Mouse (Mus musculus) kidney, postnatal 0 days (tissue): ENCODE data around the gene Rcor1. TPM values are rescaled to one million over a fixed set of nuclear protein-coding genes. Genes with fewer than 3 reads are reported as not detected.

Source experiments
- ATAC-seq: fragments of 200-750 bp; cut with Nextera tagmentation; replicated peaks from 2 replicates; pipeline ENCODE4 v1.8.0; 2017; ENCODE audit warnings: low read depth, moderate number of reproducible peaks, moderate TSS enrichment, moderate library complexity; ENCODE audit not compliant: low FRiP score
- DNase-seq: peaks from one replicate; pipeline ENCODE4 v3.0.0-alpha.2; 2016; ENCODE audit warnings: low spot score
- H3K27ac ChIP-seq: fragments of 300-500 bp; sonication (generic); 2 replicates; pipeline ENCODE4 v1.5.1; 2014; ENCODE audit warnings: mild to moderate bottlenecking
- H3K27me3 ChIP-seq: fragments of 300-500 bp; sonication (generic); 2 replicates; pipeline ENCODE4 v1.6.1; 2014; ENCODE audit warnings: low read length, mixed read lengths; ENCODE audit not compliant: insufficient read depth
- H3K36me3 ChIP-seq: fragments of 300-500 bp; sonication (generic); 2 replicates; pipeline ENCODE4 v1.6.1; 2014; ENCODE audit warnings: low read length, mixed read lengths; ENCODE audit not compliant: insufficient read depth
- H3K4me1 ChIP-seq: fragments of 300-500 bp; sonication (generic); replicated peaks from 2 replicates; pipeline ENCODE4 v1.6.1; 2014; ENCODE audit warnings: antibody characterized with exemption, low read length, mixed read lengths; ENCODE audit not compliant: insufficient read depth
- H3K4me2 ChIP-seq: fragments of 300-500 bp; sonication (generic); 2 replicates; pipeline ENCODE4 v1.6.1; 2014; ENCODE audit warnings: mild to moderate bottlenecking, low read length, moderate library complexity, mixed read lengths
- H3K4me3 ChIP-seq: fragments of 300-500 bp; sonication (generic); replicated peaks from 2 replicates; pipeline ENCODE4 v1.5.1; 2014; ENCODE audit warnings: low read depth, low read length
- H3K9ac ChIP-seq: fragments of 300-500 bp; sonication (generic); 2 replicates; pipeline ENCODE4 v1.6.1; 2014; ENCODE audit warnings: low read depth, low read length
- H3K9me3 ChIP-seq: fragments of 300-500 bp; sonication (generic); replicated peaks from 2 replicates; pipeline ENCODE4 v1.6.1; 2016; ENCODE audit warnings: low read length, inconsistent platforms, mixed read lengths
- CTCF ChIP-seq: IDR thresholded peaks from 2 replicates; pipeline ENCODE4 v1.5.1; 2016; ENCODE audit warnings: antibody characterized with exemption, low read depth, mild to moderate bottlenecking, moderate library complexity
- WGBS: fragments of 180-500 bp; shearing (Covaris S2); extraction: QIAGEN DNeasy Blood & Tissue Kit; methylation state at CpG from one replicate; pipeline ENCODE4 v1.1.7; 2014; 5-methylcytosine and 5-hydroxymethylcytosine counted together
- polyA plus RNA-seq: library from polyadenylated mRNA; unstranded; fragments of >200 nt; fragmentation: Nextera tagmentation; extraction: Ambion mirVana; gene quantifications from 2 replicates; pipeline ENCODE4 v1.2.1, GENCODE M21; 2015

Gene Rcor1
- polyA plus RNA-seq, 1 experiment from 2014 or later = 10.1 TPM

- Histone ChIP-seq H3K9me3 (no peaks in the 10 kb centered on the region), H3K27me3 (no peaks in the 10 kb centered on the region), H3K36me3 (0 out of 2 replicates have a peak, but pooled peaks cover 4% of the 10 kb centered on the region), H3K4me2 (no peak overlapping the region), H3K4me3 (no peak overlapping the region), H3K27ac (peak overlapping the region; percentile 8; the same call in 1 of the 2 replicates), H3K9ac (no peak overlapping the region), H3K4me1 (peaks cover 2% of the 10 kb centered on the region; the same call in 1 of the 2 replicates)
- DNase-seq = peak; percentile 43
- WGBS = 44% methylated on average over 7 of the region's 7 CpGs
- TF ChIP-seq CTCF = no peak
- peak; percentile 62; the same call in 1 of the 2 replicates for ATAC-seq
Observed at GRCm38 (mm10) chr12:111089145-111089544, 50.0 kb downstream of the Rcor1 start.

- ATAC-seq = no peak
- Histone ChIP-seq H3K4me2 (no peak overlapping the region), H3K4me1 (peaks cover 2% of the 10 kb centered on the region; the same call in 1 of the 2 replicates), H3K27me3 (no peaks in the 10 kb centered on the region), H3K4me3 (no peak overlapping the region), H3K36me3 (no peaks in the 10 kb centered on the region), H3K9me3 (no peaks in the 10 kb centered on the region), H3K9ac (no peak overlapping the region), H3K27ac (no peak overlapping the region)
- no peak for TF ChIP-seq CTCF
- no peak for DNase-seq
Observed at GRCm38 (mm10) chr12:111090801-111091200, 51.6 kb downstream of the Rcor1 start.

GRCm38 (mm10) chr12:111091981-111092380 is 52.8 kb downstream of the Rcor1 start:
- no peaks in the 10 kb centered on the region for H3K27me3 ChIP-seq
- ATAC-seq (no peak), DNase-seq (no peak)
- peaks cover under 1% of the 10 kb centered on the region; the same call in 1 of the 2 replicates for H3K36me3 ChIP-seq
- H3K9me3 ChIP-seq = no peaks in the 10 kb centered on the region
- H3K4me1 ChIP-seq = peaks cover 2% of the 10 kb centered on the region; the same call in 1 of the 2 replicates
- peak overlapping the region; percentile 40; the same call in 1 of the 2 replicates for H3K27ac ChIP-seq
- H3K4me2 ChIP-seq = no peak overlapping the region
- TF ChIP-seq CTCF = no peak
- H3K4me3 ChIP-seq = no peak overlapping the region
- no peak overlapping the region for H3K9ac ChIP-seq
- 79% methylated on average over 10 of the region's 10 CpGs for WGBS

GRCm38 (mm10) chr12:111094073-111094472 is 54.9 kb downstream of the Rcor1 start:
- H3K9me3 ChIP-seq = no peaks in the 10 kb centered on the region
- no peak for TF ChIP-seq CTCF
- H3K36me3 ChIP-seq = peaks cover 4% of the 10 kb centered on the region; the same call in 1 of the 2 replicates
- no peak for ATAC-seq
- DNase-seq = peak; percentile 65
- no peaks in the 10 kb centered on the region; the same call in 1 of the 2 replicates for H3K4me1 ChIP-seq
- 52% methylated on average over 5 of the region's 5 CpGs for WGBS
- no peak overlapping the region for H3K9ac ChIP-seq
- no peaks in the 10 kb centered on the region for H3K27me3 ChIP-seq
- H3K4me2 ChIP-seq = no peak overlapping the region
- peak overlapping the region; percentile 71 for H3K27ac ChIP-seq
- H3K4me3 ChIP-seq = no peak overlapping the region

- no peak for DNase-seq
- no peak for ATAC-seq
- H3K4me1 ChIP-seq = no peaks in the 10 kb centered on the region
- WGBS = 91% methylated on average over 6 of the region's 6 CpGs
- no peak overlapping the region for H3K4me3 ChIP-seq
- no peak for TF ChIP-seq CTCF
- H3K27ac ChIP-seq = 0 out of 2 replicates have a peak overlapping the region, but pooled peaks have one; percentile 71
- H3K9me3 ChIP-seq = no peaks in the 10 kb centered on the region
- no peak overlapping the region for H3K9ac ChIP-seq
- no peaks in the 10 kb centered on the region for H3K27me3 ChIP-seq
- H3K4me2 ChIP-seq = no peak overlapping the region
- peaks cover 4% of the 10 kb centered on the region; the same call in 1 of the 2 replicates for H3K36me3 ChIP-seq
Observed at GRCm38 (mm10) chr12:111095086-111095485, 55.9 kb downstream of the Rcor1 start.

- no peak for TF ChIP-seq CTCF
- H3K9me3 ChIP-seq = no peaks in the 10 kb centered on the region
- no peak overlapping the region for H3K27ac ChIP-seq
- H3K27me3 ChIP-seq = no peaks in the 10 kb centered on the region
- 78% methylated on average over 6 of the region's 6 CpGs for WGBS
- H3K4me3 ChIP-seq = no peak overlapping the region
- H3K9ac ChIP-seq = no peak overlapping the region
- H3K4me1 ChIP-seq = no peaks in the 10 kb centered on the region
- ATAC-seq = no peak; the same call in 1 of the 2 replicates
- H3K36me3 ChIP-seq = peaks cover 11% of the 10 kb centered on the region; the same call in 1 of the 2 replicates
- DNase-seq = no peak
- H3K4me2 ChIP-seq = no peak overlapping the region
Observed at GRCm38 (mm10) chr12:111096249-111096648, 57.1 kb downstream of the Rcor1 start.

GRCm38 (mm10) chr12:111097036-111097435 is 57.9 kb downstream of the Rcor1 start:
- Histone ChIP-seq H3K4me1 (no peaks in the 10 kb centered on the region), H3K4me3 (no peak overlapping the region), H3K4me2 (no peak overlapping the region), H3K27ac (no peak overlapping the region), H3K27me3 (no peaks in the 10 kb centered on the region), H3K9me3 (no peaks in the 10 kb centered on the region), H3K9ac (no peak overlapping the region), H3K36me3 (peaks cover 17% of the 10 kb centered on the region; the same call in 1 of the 2 replicates)
- DNase-seq = no peak
- 99% methylated on average over 8 of the region's 8 CpGs for WGBS
- ATAC-seq = no peak
- no peak for TF ChIP-seq CTCF
